8 mouse cellular contexts compared by ENCODE assay signal in the genomic region with DNA sequence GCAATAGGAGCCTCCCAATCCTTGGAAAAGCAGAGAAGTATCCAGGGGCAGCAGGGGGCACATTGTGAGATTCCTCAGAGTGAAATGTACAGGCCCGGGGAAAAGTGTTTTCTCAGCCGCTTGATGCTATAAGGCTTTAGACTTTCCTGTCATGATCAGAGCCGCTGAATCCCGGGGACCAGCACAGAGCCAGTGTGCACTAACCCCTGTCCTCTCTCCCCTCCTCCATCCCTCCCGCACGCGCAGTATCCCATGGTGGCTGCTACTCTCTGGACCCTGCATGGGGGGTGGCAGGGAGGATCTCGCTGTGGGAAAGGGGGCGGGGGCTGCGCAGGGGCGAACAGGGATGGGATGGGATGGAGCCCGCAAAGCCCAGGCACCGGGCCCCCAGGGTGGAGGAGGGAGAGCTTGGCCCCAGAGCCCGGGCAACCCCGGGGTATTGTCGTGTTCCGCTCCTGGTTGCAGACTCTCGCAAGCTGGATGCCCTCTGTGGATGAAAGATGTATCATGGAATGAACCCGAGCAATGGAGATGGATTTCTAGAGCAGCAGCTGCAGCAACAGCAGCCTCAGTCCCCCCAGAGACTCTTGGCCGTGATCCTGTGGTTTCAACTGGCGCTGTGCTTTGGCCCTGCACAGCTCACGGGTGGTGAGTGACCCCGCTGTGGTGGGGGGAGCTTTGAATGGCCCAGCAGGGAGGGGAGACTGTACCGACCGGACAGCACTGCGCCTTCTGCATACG. TPM values are rescaled to one million over a fixed set of nuclear protein-coding genes. Genes with fewer than 3 reads are reported as not detected.
A peak's percentile ranks its signal among the peaks of the same experiment; 100 is the strongest.
DNase-seq lines count a peak whose midpoint lies in the region; ATAC-seq and TF ChIP-seq lines count a peak whose summit lies in the region.

No protein-coding gene starts in this region.

- peak overlapping the region; percentile 87 for H3K4me2 ChIP-seq in lung, embryonic 14.5 days
- H3K4me2 ChIP-seq in heart, embryonic 16.5 days (ENCODE audit: low read depth, low read length), result peak overlapping the region; percentile 81
- H3K4me2 ChIP-seq in neural tube, embryonic 12.5 days (replicated peaks), result peak overlapping the region; percentile 87

- peak; percentile 74 for ATAC-seq in lung, embryonic 14.5 days (ENCODE audit: insufficient read depth)
- ATAC-seq in heart, embryonic 16.5 days (replicated peaks; ENCODE audit: extremely low read depth, insufficient read depth, low FRiP score), result peak; percentile 62
- peak; percentile 83 for ATAC-seq in neural tube, embryonic 12.5 days (ENCODE audit: low FRiP score, low read depth)

- peak overlapping the region; percentile 57 for H3K9ac ChIP-seq in lung, embryonic 14.5 days
- peak overlapping the region; percentile 62 for H3K9ac ChIP-seq in heart, embryonic 16.5 days (ENCODE audit: low read length)
- peak overlapping the region; percentile 71 for H3K9ac ChIP-seq in neural tube, embryonic 12.5 days

- peak overlapping the region; percentile 63 for H3K4me3 ChIP-seq in lung, embryonic 14.5 days (ENCODE audit: low read depth, low read length)
- peak overlapping the region; percentile 64 for H3K4me3 ChIP-seq in heart, embryonic 16.5 days (ENCODE audit: low read length)
- H3K4me3 ChIP-seq in neural tube, embryonic 12.5 days, result peak overlapping the region; percentile 62

- intact Hi-C loops in left cerebral cortex, postnatal 25 days (cut with DNase I), result loop anchor here (1.0 to 5.0 kb wide), 2 partner anchors 30 to 78 kb away; no protein-coding TSS in a partner anchor

- TF ChIP-seq CTCF in lung, embryonic 14.5 days (IDR thresholded peaks at IDR 0.05; ENCODE audit: low read depth), result no peak

- no peaks in the 10 kb centered on the region for H3K36me3 ChIP-seq in lung, embryonic 14.5 days (ENCODE audit: insufficient read depth)
- H3K36me3 ChIP-seq in heart, embryonic 16.5 days (ENCODE audit: control insufficient read depth, insufficient read depth), result no peaks in the 10 kb centered on the region
- H3K36me3 ChIP-seq in neural tube, embryonic 12.5 days, result no peaks in the 10 kb centered on the region

- 3% methylated on average over 27 of the region's 27 CpGs for WGBS in lung, embryonic 14.5 days
- WGBS in heart, embryonic 16.5 days, result 7% methylated on average over 27 of the region's 27 CpGs
- WGBS in neural tube, embryonic 12.5 days, result 1% methylated on average over 27 of the region's 27 CpGs

- H3K27me3 ChIP-seq in lung, embryonic 14.5 days (ENCODE audit: insufficient read depth, low read length), result peaks cover 13% of the 10 kb centered on the region
- H3K27me3 ChIP-seq in heart, embryonic 16.5 days (ENCODE audit: control insufficient read depth, insufficient read depth, low read length), result peaks cover 14% of the 10 kb centered on the region
- H3K27me3 ChIP-seq in neural tube, embryonic 12.5 days (replicated peaks), result peaks cover 5% of the 10 kb centered on the region; the same call in 1 of the 2 replicates

- H3K9me3 ChIP-seq in lung, embryonic 14.5 days (ENCODE audit: low read depth, low read length), result no peaks in the 10 kb centered on the region
- no peaks in the 10 kb centered on the region for H3K9me3 ChIP-seq in heart, embryonic 16.5 days (replicated peaks; ENCODE audit: control insufficient read depth, low read length)
- no peaks in the 10 kb centered on the region for H3K9me3 ChIP-seq in neural tube, embryonic 12.5 days

- peaks cover 10% of the 10 kb centered on the region; the same call in 1 of the 2 replicates for H3K4me1 ChIP-seq in lung, embryonic 14.5 days (ENCODE audit: insufficient read depth)
- H3K4me1 ChIP-seq in heart, embryonic 16.5 days (ENCODE audit: control insufficient read depth, insufficient read depth, low read length), result peaks cover 8% of the 10 kb centered on the region
- H3K4me1 ChIP-seq in neural tube, embryonic 12.5 days, result peaks cover 18% of the 10 kb centered on the region

- DNase-seq in lung, embryonic 14.5 days, result peak; percentile 60
- DNase-seq in lung, postnatal 4 days, result no peak
- DNase-seq in cerebellum, postnatal 25 days, result peak; percentile 49 to 56
- peak; percentile 16 to 39 for DNase-seq in left cerebral cortex, postnatal 25 days (ENCODE audit: low spot score in 2 of 2)
- DNase-seq in urinary bladder, postnatal 25 days (ENCODE audit: low spot score), result no peak
- no peak for DNase-seq in urinary bladder, postnatal 14 days (ENCODE audit: low spot score)

- H3K27ac ChIP-seq in lung, embryonic 14.5 days (ENCODE audit: low read depth), result peak overlapping the region; percentile 62; the same call in 1 of the 2 replicates
- H3K27ac ChIP-seq in heart, embryonic 16.5 days (ENCODE audit: low read length), result no peak overlapping the region
- H3K27ac ChIP-seq in neural tube, embryonic 12.5 days, result peak overlapping the region; percentile 74

RNA-seq across cellular contexts. Expression of gene Susd4, which starts 1.1 kb away (rescaled TPM):
- polyA plus RNA-seq in lung, embryonic 14.5 days (2014; fragmentation: Nextera tagmentation; extraction: Ambion mirVana), result 20.6 and 20.9 TPM in 2 replicates
- polyA plus RNA-seq in heart, embryonic 16.5 days (2015; fragmentation: Nextera tagmentation; extraction: Ambion mirVana), result 5.3 and 5.6 TPM in 2 replicates
- total RNA-seq in left cerebral cortex, postnatal 25 days (2021), result 100 to 1,000 TPM; 104 to 108 TPM
- polyA plus RNA-seq in neural tube, embryonic 12.5 days (2016; fragmentation: Nextera tagmentation; extraction: Ambion mirVana), result 39.9 and 42.7 TPM in 2 replicates

RNA-seq across cellular contexts. Expression of gene Ccdc185, which starts 15.7 kb away (rescaled TPM):
- not detected in 2 replicates for polyA plus RNA-seq in lung, embryonic 14.5 days (2014; fragmentation: Nextera tagmentation; extraction: Ambion mirVana)
- polyA plus RNA-seq in heart, embryonic 16.5 days (2015; fragmentation: Nextera tagmentation; extraction: Ambion mirVana), result not detected in 2 replicates
- total RNA-seq in left cerebral cortex, postnatal 25 days (2021), result not detected
- not detected in 2 replicates for polyA plus RNA-seq in neural tube, embryonic 12.5 days (2016; fragmentation: Nextera tagmentation; extraction: Ambion mirVana)

Comparison
In these comparisons a context has a peak if more than half of its experiments do, and no peak if none do; other contexts are left out.
1. DNase-seq: peak in lung, embryonic 14.5 days (single experiment), cerebellum, postnatal 25 days (2 of 2) and left cerebral cortex, postnatal 25 days (2 of 2); none in lung, postnatal 4 days (0 of 2), urinary bladder, postnatal 25 days (single experiment) and urinary bladder, postnatal 14 days (single experiment).
2. Peak in every context shown above with its lines, with median percentiles within 50 percentile points of each other: ATAC-seq, H3K4me2 ChIP-seq, H3K4me3 ChIP-seq and H3K9ac ChIP-seq.